Mouse (Mus musculus) T-helper 1 cell (primary cell): ENCODE measurements around the gene Acnat1.
"Not testable (repeated sequence)": the region's sequence is repeated elsewhere in the genome, so short reads cannot be mapped to it uniquely, and the experiment has no call there.

Source experiments
- in situ Hi-C: fragments of 300-600 bp; cut with MboI, MseI; formaldehyde crosslinking; loops from one replicate; pipeline ENCODE4 v1.15.1; 2025; ENCODE audit warnings: high pct_unique_total_duplicates

Acnat1 gene

GRCm38 (mm10) chr4:49473435-49474100 is at the start of gene Acnat1:
TSS of gene Acnat1 (minus strand) at chr4:49473912.
- in situ Hi-C loops, result no loop called here

- in situ Hi-C loops, result loop anchor here (5.0 to 10.0 kb wide), 2 partner anchors 110 to 1448 kb away; partner anchors contain the start of gene Rnf20
These were observed 48.9 kb upstream of the Acnat1 start for GRCm38 (mm10) chr4:49522576-49522975.

GRCm38 (mm10) chr4:49521346-49521745 is 47.6 kb upstream of the Acnat1 start:
- in situ Hi-C loops, result loop anchor here (5.0 to 10.0 kb wide), 2 partner anchors 111 to 1447 kb away; partner anchors contain the start of gene Rnf20

GRCm38 (mm10) chr4:49520572-49521340 is 47.0 kb upstream of the Acnat1 start, which contains the start of the genes Mrpl50 and Zfp189:
TSS of gene Mrpl50 (minus strand) at chr4:49521093.
TSS of gene Zfp189 (plus strand) at chr4:49521176.
- in situ Hi-C loops, result loop anchor here (5.0 to 10.0 kb wide), 2 partner anchors 112 to 1446 kb away; partner anchors contain the start of gene Rnf20

GRCm38 (mm10) chr4:49519476-49519875 is 45.8 kb upstream of the Acnat1 start:
- in situ Hi-C loops, result no loop called here

- in situ Hi-C loops, result no loop called here
These were observed 40.7 kb upstream of the Acnat1 start for GRCm38 (mm10) chr4:49514441-49514840.

GRCm38 (mm10) chr4:49512636-49513035 is 38.9 kb upstream of the Acnat1 start:
- in situ Hi-C loops, result no loop called here

- in situ Hi-C loops, result not testable (repeated sequence)
These were observed 36.6 kb upstream of the Acnat1 start for GRCm38 (mm10) chr4:49510236-49510835.

GRCm38 (mm10) chr4:49509183-49509582 is 35.5 kb upstream of the Acnat1 start:
- in situ Hi-C loops, result no loop called here

- in situ Hi-C loops, result no loop called here
These were observed 32.7 kb upstream of the Acnat1 start, which contains the start of gene Baat for GRCm38 (mm10) chr4:49506386-49506785. TSS of gene Baat (minus strand) at chr4:49506557.

GRCm38 (mm10) chr4:49503563-49503962 is 29.9 kb upstream of the Acnat1 start:
- in situ Hi-C loops, result no loop called here

- in situ Hi-C loops, result not testable (repeated sequence)
These were observed 12.4 kb upstream of the Acnat1 start for GRCm38 (mm10) chr4:49485934-49486650.

GRCm38 (mm10) chr4:49485442-49485841 is 11.7 kb upstream of the Acnat1 start:
- in situ Hi-C loops, result no loop called here

GRCm38 (mm10) chr4:49480896-49481295 is 7.2 kb upstream of the Acnat1 start:
- in situ Hi-C loops, result no loop called here

GRCm38 (mm10) chr4:49480104-49480760 is 6.5 kb upstream of the Acnat1 start:
- in situ Hi-C loops, result no loop called here

- in situ Hi-C loops, result not testable (repeated sequence)
These were observed 5.3 kb upstream of the Acnat1 start for GRCm38 (mm10) chr4:49479035-49479434.

- in situ Hi-C loops, result no loop called here
These were observed 4.6 kb upstream of the Acnat1 start for GRCm38 (mm10) chr4:49478118-49478877.

GRCm38 (mm10) chr4:49474583-49474982 is 871 bp upstream of the Acnat1 start:
- in situ Hi-C loops, result no loop called here

- in situ Hi-C loops, result no loop called here
These were observed 4.1 kb downstream of the Acnat1 start for GRCm38 (mm10) chr4:49469435-49470151.
